Mouse (Mus musculus) midbrain, embryonic 16.5 days (tissue): ENCODE results near the gene Got1. TPM values are rescaled to one million over a fixed set of nuclear protein-coding genes. Genes with fewer than 3 reads are reported as not detected.

Source experiments
- ATAC-seq: fragments of 200-750 bp; cut with Nextera tagmentation; 2 replicates; pipeline ENCODE4 v1.8.0; 2017; ENCODE audit warnings: moderate TSS enrichment
- H3K27ac ChIP-seq: fragments of 300-500 bp; sonication (generic); 2 replicates; pipeline ENCODE4 v1.5.1; 2014; ENCODE audit warnings: mild to moderate bottlenecking, low read length, mixed read lengths
- H3K27me3 ChIP-seq: fragments of 300-500 bp; sonication (generic); 2 replicates; pipeline ENCODE4 v1.6.1; 2014; ENCODE audit warnings: low read depth, low read length, mixed read lengths; ENCODE audit not compliant: control insufficient read depth, insufficient read depth
- H3K36me3 ChIP-seq: fragments of 300-500 bp; sonication (generic); 2 replicates; pipeline ENCODE4 v1.6.1; 2014; ENCODE audit warnings: mild to moderate bottlenecking, low read length, moderate library complexity, mixed read lengths; ENCODE audit not compliant: control insufficient read depth, insufficient read depth
- H3K4me1 ChIP-seq: fragments of 300-500 bp; sonication (generic); 2 replicates; pipeline ENCODE4 v1.6.1; 2014; ENCODE audit warnings: mild to moderate bottlenecking, low read length, mixed read lengths; ENCODE audit not compliant: control insufficient read depth, insufficient read depth
- H3K4me2 ChIP-seq: fragments of 300-500 bp; sonication (generic); 2 replicates; pipeline ENCODE4 v1.6.1; 2014; ENCODE audit warnings: mild to moderate bottlenecking, low read length, mixed read lengths
- H3K4me3 ChIP-seq: fragments of 300-500 bp; sonication (generic); 2 replicates; pipeline ENCODE4 v1.5.1; 2014; ENCODE audit warnings: low read depth, mild to moderate bottlenecking, low read length, moderate library complexity, mixed read lengths
- H3K9ac ChIP-seq: fragments of 300-500 bp; sonication (generic); 2 replicates; pipeline ENCODE4 v1.6.1; 2014; ENCODE audit warnings: low read depth, low read length, mixed read lengths
- H3K9me3 ChIP-seq: fragments of 300-500 bp; sonication (generic); replicated peaks from 2 replicates; pipeline ENCODE4 v1.6.1; 2014; ENCODE audit warnings: mild to moderate bottlenecking, low read length, mixed read lengths; ENCODE audit not compliant: control insufficient read depth, poor library complexity, severe bottlenecking
- WGBS: fragments of 180-500 bp; shearing (Covaris S2); extraction: QIAGEN DNeasy Blood & Tissue Kit; methylation state at CpG from one replicate; pipeline ENCODE4 v1.1.7; 2014; 5-methylcytosine and 5-hydroxymethylcytosine counted together
- polyA plus RNA-seq: library from polyadenylated mRNA; unstranded; fragments of >200 nt; fragmentation: Nextera tagmentation; extraction: Ambion mirVana; gene quantifications from 2 replicates; pipeline ENCODE4 v1.2.1, GENCODE M21; 2015

Gene Got1
- polyA plus RNA-seq, 1 experiment from 2014 or later, result 113 TPM

DNA sequence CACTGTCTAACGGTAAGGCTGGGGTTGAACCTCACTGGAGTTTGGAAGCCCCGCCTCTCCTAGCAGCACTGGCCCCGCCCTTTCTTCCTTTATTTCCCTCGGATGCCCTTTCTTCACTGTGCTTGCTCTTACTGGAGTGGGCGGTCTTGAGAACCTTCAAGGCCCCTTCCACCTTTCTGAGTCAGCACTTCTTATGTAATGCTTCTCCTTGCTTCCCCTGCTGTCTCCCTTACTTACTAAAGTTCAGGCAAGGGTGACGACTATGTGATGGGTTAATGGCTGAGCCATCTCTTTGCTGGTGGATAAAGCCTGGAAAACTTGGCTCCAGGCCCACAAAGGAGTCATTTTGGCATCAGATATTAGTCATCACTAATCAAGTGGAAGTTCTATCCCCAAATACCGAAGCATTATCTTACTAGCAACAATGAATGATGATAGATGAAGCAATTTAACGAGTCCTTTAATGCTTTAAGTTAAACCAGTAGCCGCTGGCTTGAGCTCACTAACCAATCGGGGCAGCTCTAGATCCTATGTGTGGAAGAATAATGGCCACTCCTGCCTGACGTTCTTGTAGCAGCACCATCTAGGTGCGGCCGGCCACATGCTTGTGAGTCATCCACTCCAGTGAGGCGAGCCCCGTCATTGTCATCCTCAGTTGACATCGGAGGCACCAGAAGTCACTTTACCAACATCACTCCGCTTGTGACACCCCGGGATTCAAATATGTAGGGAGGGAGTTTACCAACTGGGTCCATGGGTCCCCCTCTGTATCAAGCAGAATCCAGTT lies 26.5 kb upstream of the Got1 start:
- Histone ChIP-seq H3K4me3 (no peak overlapping the region), H3K4me2 (no peak overlapping the region), H3K27me3 (no peaks in the 10 kb centered on the region), H3K9ac (no peak overlapping the region), H3K36me3 (no peaks in the 10 kb centered on the region), H3K9me3 (no peaks in the 10 kb centered on the region), H3K27ac (no peak overlapping the region), H3K4me1 (peaks cover 9% of the 10 kb centered on the region)
- 88% methylated on average over 18 of the region's 18 CpGs for WGBS
- ATAC-seq, result no peak

- WGBS, result 92% methylated on average over 5 of the region's 5 CpGs
- Histone ChIP-seq H3K36me3 (no peaks in the 10 kb centered on the region), H3K9ac (no peak overlapping the region), H3K4me1 (peaks cover 9% of the 10 kb centered on the region), H3K27ac (no peak overlapping the region), H3K27me3 (no peaks in the 10 kb centered on the region), H3K4me3 (no peak overlapping the region), H3K4me2 (no peak overlapping the region), H3K9me3 (no peaks in the 10 kb centered on the region)
- ATAC-seq, result no peak
Measured at GRCm38 (mm10) chr19:43548060-43548459, 23.7 kb upstream of the Got1 start.

- 7% methylated on average over 19 of the region's 19 CpGs for WGBS
- Histone ChIP-seq H3K27me3 (peaks cover 4% of the 10 kb centered on the region; the same call in 1 of the 2 replicates), H3K4me2 (peak overlapping the region; percentile 39), H3K4me3 (no peak overlapping the region), H3K36me3 (no peaks in the 10 kb centered on the region), H3K4me1 (peaks cover 9% of the 10 kb centered on the region), H3K9ac (0 out of 2 replicates have a peak overlapping the region, but pooled peaks have one; percentile 10), H3K9me3 (no peaks in the 10 kb centered on the region), H3K27ac (no peak overlapping the region)
- no peak for ATAC-seq
Measured at GRCm38 (mm10) chr19:43546337-43547117, 22.1 kb upstream of the Got1 start.

DNA sequence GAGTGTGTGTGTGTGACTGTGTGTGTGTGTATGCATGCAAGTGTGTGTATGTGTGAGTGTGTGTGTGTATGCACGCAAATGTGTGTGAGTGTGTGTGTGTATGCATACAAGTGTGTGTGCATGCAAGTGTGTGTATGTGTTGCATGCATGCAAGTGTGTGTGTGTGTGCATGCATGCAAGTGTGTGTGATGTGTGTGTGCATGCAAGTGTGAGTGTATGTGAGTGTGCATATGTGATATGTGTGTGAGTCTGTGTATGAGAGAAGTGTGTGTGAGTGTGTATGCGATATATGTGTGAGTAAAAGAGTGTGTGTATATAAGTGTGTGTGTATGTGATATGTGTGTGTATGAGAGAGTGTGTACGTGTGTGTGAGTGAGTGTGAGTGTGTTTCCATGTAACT lies 11.0 kb upstream of the Got1 start:
- no peaks in the 10 kb centered on the region for H3K36me3 ChIP-seq
- no peaks in the 10 kb centered on the region for H3K9me3 ChIP-seq
- H3K27ac ChIP-seq, result no peak overlapping the region
- H3K4me1 ChIP-seq, result no peaks in the 10 kb centered on the region
- no peaks in the 10 kb centered on the region for H3K27me3 ChIP-seq
- WGBS, result 93% methylated on average over 3 of the region's 3 CpGs
- no peak overlapping the region for H3K9ac ChIP-seq
- no peak for ATAC-seq
- no peak overlapping the region for H3K4me2 ChIP-seq
- H3K4me3 ChIP-seq, result no peak overlapping the region

DNA sequence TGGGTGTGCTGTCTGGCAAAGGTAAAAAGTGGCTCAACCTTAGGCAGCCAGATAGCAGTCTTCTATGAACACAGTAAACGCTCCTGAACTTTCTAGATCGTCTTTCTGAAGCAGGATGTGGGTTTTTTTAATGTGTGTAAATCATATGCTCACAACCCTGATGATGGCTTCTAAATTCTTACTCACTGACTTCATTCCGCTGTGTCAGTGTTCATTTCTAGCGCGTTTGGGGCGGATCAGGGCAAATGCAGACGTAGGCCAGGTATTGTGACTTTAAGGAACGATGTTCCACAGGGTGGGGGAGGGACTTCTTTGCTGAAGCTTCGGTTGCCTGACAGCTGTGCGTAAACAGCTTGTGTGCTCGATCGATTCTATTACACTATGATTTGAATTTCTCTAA lies 6.5 kb upstream of the Got1 start:
- 34% methylated on average over 12 of the region's 12 CpGs for whole genome bisulfite sequencing
- no peaks in the 10 kb centered on the region for H3K36me3 ChIP-seq
- H3K4me2 ChIP-seq, result no peak overlapping the region
- H3K9me3 ChIP-seq, result no peaks in the 10 kb centered on the region
- H3K9ac ChIP-seq, result no peak overlapping the region
- H3K27me3 ChIP-seq, result no peaks in the 10 kb centered on the region
- H3K4me1 ChIP-seq, result no peaks in the 10 kb centered on the region
- ATAC-seq, result no peak
- no peak overlapping the region for H3K27ac ChIP-seq
- no peak overlapping the region for H3K4me3 ChIP-seq

DNA sequence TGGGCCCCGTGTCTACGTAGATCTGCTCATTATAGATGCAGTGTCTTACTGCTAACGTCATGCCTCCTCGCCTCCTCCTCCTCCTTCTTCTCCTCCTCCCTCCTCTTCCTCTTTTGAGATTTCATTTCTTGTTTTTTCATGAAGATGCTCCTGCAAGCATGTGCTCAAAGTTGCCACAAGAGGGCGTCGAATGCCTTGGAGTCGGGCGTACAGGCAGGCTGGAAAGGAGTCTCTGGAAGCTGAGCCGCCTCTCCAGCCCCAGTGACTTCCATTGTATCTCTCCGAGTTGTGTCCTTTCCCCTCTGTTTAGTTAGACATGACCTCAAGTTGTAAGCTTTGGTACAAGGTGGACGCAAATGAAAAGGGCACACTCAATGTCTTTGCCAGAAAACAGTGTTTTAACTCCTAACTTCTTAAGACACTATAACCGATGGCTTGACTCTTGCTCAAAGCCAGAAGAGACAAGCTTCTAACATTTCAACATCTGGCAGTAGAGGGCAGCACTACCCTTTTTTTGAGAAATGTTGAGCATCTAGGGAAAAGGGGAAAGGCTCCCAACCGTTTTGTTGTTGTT lies 5.9 kb upstream of the Got1 start:
- no peaks in the 10 kb centered on the region for H3K27me3 ChIP-seq
- H3K9ac ChIP-seq, result no peak overlapping the region
- H3K4me1 ChIP-seq, result peaks cover 4% of the 10 kb centered on the region; the same call in 1 of the 2 replicates
- H3K4me3 ChIP-seq, result peak overlapping the region; percentile 13; the same call in 1 of the 2 replicates
- H3K27ac ChIP-seq, result no peak overlapping the region
- H3K36me3 ChIP-seq, result no peaks in the 10 kb centered on the region
- WGBS, result 1% methylated on average over 13 of the region's 13 CpGs
- H3K4me2 ChIP-seq, result peak overlapping the region; percentile 45
- no peaks in the 10 kb centered on the region for H3K9me3 ChIP-seq
- ATAC-seq, result peak; percentile 80

GRCm38 (mm10) chr19:43528056-43528587 lies 3.7 kb upstream of the Got1 start:
- WGBS, result 71% methylated on average over 8 of the region's 8 CpGs
- no peak overlapping the region for H3K4me2 ChIP-seq
- no peak overlapping the region for H3K4me3 ChIP-seq
- H3K4me1 ChIP-seq, result peaks cover 14% of the 10 kb centered on the region
- H3K9me3 ChIP-seq, result no peaks in the 10 kb centered on the region
- no peaks in the 10 kb centered on the region for H3K27me3 ChIP-seq
- H3K9ac ChIP-seq, result no peak overlapping the region
- no peak for ATAC-seq
- H3K36me3 ChIP-seq, result no peaks in the 10 kb centered on the region
- no peak overlapping the region for H3K27ac ChIP-seq

DNA sequence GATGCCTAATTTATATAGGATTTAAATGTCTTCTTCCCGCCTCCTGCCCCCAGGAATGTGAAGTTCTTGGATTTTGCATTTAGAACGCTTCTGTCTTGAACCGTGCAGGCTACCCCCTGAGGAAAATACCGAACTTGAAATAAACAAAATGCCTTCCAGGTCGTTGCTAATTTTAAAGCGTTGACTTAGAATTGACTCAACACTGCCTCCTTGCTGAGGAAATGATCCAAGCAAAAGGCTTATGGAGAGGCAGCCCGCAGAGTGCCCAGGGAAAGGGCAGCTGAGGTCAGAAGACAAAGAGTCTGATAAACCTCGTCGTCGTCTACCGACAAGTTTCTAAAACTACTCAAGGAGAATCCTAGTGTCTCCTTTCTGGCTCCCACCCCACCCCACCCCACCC lies 2.7 kb upstream of the Got1 start:
- H3K4me2 ChIP-seq, result no peak overlapping the region
- no peaks in the 10 kb centered on the region for H3K36me3 ChIP-seq
- H3K27me3 ChIP-seq, result no peaks in the 10 kb centered on the region
- H3K9me3 ChIP-seq, result no peaks in the 10 kb centered on the region
- no peak overlapping the region for H3K9ac ChIP-seq
- no peak for ATAC-seq
- peaks cover 20% of the 10 kb centered on the region for H3K4me1 ChIP-seq
- 9% methylated on average over 11 of the region's 11 CpGs for WGBS
- no peak overlapping the region for H3K4me3 ChIP-seq
- H3K27ac ChIP-seq, result no peak overlapping the region
